Mouse (Mus musculus): ENCODE measurements at regions not wholly inside any gene's neighbourhood (a gene's known extent, or its start where the extent isn't known, plus 50 kb on each side); places are given as distances from the start of the nearest gene placed in this dataset.

DNA sequence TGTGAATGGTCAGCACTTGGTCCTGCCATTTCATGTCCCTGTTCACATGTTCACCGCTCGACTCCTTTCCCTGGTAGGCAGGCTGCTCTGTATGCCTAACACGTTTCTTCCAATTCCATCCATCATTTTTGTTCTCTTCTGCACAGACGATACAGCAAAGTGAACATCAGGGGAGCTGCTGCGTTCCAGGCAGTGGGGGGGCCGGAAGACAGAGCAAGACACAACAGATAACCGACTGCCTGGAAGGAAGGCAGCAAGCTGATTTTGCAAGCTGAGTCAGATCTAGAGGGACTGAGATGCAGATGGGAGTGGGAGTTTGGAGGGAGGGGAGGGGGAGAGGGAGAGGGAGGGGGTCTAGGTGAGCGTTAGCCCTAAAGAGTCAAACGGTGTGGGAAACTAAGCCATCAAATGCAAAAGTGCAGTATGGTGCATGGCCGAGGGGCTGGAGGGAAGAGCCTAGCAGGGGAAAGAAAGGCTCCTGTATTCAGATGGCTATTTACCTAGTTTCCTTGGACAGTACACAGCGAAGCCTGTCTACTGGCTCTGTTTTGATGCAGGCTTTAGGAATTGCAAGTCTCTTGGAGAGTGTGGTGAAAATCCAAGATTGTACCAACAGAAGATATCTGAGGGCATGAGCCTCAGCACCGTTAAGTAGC is 112.9 kb upstream of the Cdkn3 start:
- Histone ChIP-seq H3K4me3 (ENCODE audit: low read length) (no peak overlapping the region), H3K4me1 (ENCODE audit: control insufficient read depth, insufficient read depth, low read length) (no peaks in the 10 kb centered on the region), H3K27me3 (ENCODE audit: control insufficient read depth, insufficient read depth, low read length) (no peaks in the 10 kb centered on the region), H3K4me2 (ENCODE audit: low read depth, low read length) (no peak overlapping the region), H3K27ac (ENCODE audit: low read length) (no peak overlapping the region), H3K9ac (ENCODE audit: low read length) (no peak overlapping the region), H3K9me3 (replicated peaks; ENCODE audit: control insufficient read depth, low read length) (no peaks in the 10 kb centered on the region), H3K36me3 (ENCODE audit: control insufficient read depth, insufficient read depth) (no peaks in the 10 kb centered on the region)
- no peak for ATAC-seq (replicated peaks; ENCODE audit: extremely low read depth, insufficient read depth, low FRiP score)
- WGBS, result 43% methylated on average over 12 of the region's 12 CpGs

DNA sequence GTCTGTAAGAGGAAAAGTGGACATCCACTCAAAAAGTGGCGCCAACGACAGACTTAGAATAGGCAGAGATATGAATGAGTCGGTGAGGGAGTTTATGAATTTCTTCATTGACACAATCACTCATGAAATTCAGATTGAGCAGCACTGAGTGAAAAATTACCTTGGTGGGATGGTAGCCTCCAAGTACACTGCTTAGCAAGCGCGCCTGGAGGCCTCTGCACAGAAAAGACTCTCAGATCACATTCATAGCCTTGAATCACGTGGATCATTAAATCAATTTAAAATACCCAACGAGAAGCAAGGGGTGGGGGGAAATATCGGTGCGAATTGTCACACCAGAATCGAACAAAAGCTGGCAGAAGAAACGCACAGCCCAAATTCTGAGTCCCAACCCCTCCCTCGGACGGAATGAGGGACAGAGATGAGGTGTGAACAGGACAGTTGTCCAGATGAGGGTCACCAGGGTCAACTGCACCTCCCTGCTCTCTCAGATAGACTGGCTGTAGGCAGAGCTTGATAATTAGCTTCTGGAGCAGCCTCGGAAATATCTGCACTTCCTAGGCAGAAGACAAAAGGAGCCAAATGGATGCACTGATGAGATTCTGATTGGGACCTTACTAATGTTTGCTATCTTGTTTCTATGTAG is 113.5 kb upstream of the Cdkn3 start:
- no peak overlapping the region for H3K4me2 ChIP-seq (ENCODE audit: low read depth, low read length)
- H3K9me3 ChIP-seq (replicated peaks; ENCODE audit: control insufficient read depth, low read length), result no peaks in the 10 kb centered on the region
- no peak overlapping the region for H3K9ac ChIP-seq (ENCODE audit: low read length)
- H3K27me3 ChIP-seq (ENCODE audit: control insufficient read depth, insufficient read depth, low read length), result no peaks in the 10 kb centered on the region
- H3K27ac ChIP-seq (ENCODE audit: low read length), result no peak overlapping the region
- H3K36me3 ChIP-seq (ENCODE audit: control insufficient read depth, insufficient read depth), result no peaks in the 10 kb centered on the region
- WGBS, result 69% methylated on average over 14 of the region's 14 CpGs
- H3K4me1 ChIP-seq (ENCODE audit: control insufficient read depth, insufficient read depth, low read length), result no peaks in the 10 kb centered on the region
- H3K4me3 ChIP-seq (ENCODE audit: low read length), result no peak overlapping the region
- ATAC-seq (replicated peaks; ENCODE audit: extremely low read depth, insufficient read depth, low FRiP score), result no peak

DNA sequence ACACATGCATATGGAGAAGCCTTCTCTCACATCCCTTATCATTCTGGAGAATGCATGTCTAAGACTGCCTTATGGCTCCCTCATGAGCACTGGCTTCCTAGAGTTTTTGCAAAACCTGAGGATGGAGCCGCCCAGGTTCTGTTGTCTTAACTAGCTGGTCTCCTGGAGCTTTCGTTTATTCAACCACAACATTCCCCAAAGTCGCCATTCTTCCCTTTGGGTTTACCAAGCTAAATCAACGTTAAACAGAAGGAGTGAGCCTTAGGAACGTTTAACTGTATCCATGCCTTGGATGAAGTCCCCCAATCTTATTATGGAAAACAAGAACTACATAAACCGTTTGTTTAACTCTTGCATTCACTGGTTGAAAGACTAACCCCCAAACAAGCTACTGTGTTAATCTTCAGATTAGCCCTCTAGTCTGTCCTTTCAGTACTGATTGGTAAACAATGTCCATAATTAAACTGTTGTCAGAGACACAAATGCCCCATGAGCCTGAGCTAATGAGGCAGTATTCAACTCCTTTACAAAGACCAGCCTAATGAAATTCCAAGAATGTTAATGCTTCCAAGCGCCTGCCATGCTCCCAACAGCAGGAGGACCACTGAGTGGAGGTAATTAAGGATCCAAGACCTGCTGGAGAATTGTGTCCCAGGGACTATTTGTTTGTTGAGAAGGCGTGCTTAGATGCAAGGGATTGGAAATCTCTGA is 121.1 kb upstream of the Cdkn3 start:
- Histone ChIP-seq H3K27me3 (ENCODE audit: control insufficient read depth, insufficient read depth, low read length) (no peaks in the 10 kb centered on the region), H3K9ac (ENCODE audit: low read length) (no peak overlapping the region), H3K9me3 (replicated peaks; ENCODE audit: control insufficient read depth, low read length) (no peaks in the 10 kb centered on the region), H3K4me1 (ENCODE audit: control insufficient read depth, insufficient read depth, low read length) (peaks cover 3% of the 10 kb centered on the region; the same call in 1 of the 2 replicates), H3K4me2 (ENCODE audit: low read depth, low read length) (no peak overlapping the region), H3K27ac (ENCODE audit: low read length) (no peak overlapping the region), H3K4me3 (ENCODE audit: low read length) (no peak overlapping the region), H3K36me3 (ENCODE audit: control insufficient read depth, insufficient read depth) (no peaks in the 10 kb centered on the region)
- 47% methylated on average over 8 of the region's 8 CpGs for WGBS
- no peak for ATAC-seq (replicated peaks; ENCODE audit: extremely low read depth, insufficient read depth, low FRiP score)

DNA sequence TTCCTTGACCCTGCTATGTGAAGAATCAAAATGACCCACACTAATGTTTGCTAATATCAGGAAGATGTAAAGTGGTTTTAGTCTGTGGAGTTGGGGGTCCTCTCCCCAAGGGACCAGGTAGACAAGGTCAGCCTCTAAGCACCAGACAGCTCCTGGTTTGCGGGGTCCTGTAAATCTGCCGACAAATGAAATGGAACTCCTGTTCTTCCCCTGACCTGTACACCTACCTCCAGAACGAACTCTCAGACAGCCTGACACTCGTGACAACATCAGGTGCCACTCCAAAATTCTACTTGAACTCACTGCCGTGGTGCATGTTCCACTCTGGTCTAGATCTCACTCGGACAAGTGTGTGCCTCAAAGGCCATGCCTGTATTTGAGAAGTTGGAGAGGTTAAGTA is 121.8 kb upstream of the Cdkn3 start:
- H3K4me1 ChIP-seq (ENCODE audit: control insufficient read depth, insufficient read depth, low read length), result peaks cover 3% of the 10 kb centered on the region; the same call in 1 of the 2 replicates
- no peaks in the 10 kb centered on the region for H3K9me3 ChIP-seq (replicated peaks; ENCODE audit: control insufficient read depth, low read length)
- H3K4me2 ChIP-seq (ENCODE audit: low read depth, low read length), result no peak overlapping the region
- WGBS, result 79% methylated on average over 6 of the region's 6 CpGs
- no peaks in the 10 kb centered on the region for H3K27me3 ChIP-seq (ENCODE audit: control insufficient read depth, insufficient read depth, low read length)
- no peak overlapping the region for H3K9ac ChIP-seq (ENCODE audit: low read length)
- H3K27ac ChIP-seq (ENCODE audit: low read length), result no peak overlapping the region
- H3K4me3 ChIP-seq (ENCODE audit: low read length), result no peak overlapping the region
- no peak for ATAC-seq (replicated peaks; ENCODE audit: extremely low read depth, insufficient read depth, low FRiP score)
- no peaks in the 10 kb centered on the region for H3K36me3 ChIP-seq (ENCODE audit: control insufficient read depth, insufficient read depth)

DNA sequence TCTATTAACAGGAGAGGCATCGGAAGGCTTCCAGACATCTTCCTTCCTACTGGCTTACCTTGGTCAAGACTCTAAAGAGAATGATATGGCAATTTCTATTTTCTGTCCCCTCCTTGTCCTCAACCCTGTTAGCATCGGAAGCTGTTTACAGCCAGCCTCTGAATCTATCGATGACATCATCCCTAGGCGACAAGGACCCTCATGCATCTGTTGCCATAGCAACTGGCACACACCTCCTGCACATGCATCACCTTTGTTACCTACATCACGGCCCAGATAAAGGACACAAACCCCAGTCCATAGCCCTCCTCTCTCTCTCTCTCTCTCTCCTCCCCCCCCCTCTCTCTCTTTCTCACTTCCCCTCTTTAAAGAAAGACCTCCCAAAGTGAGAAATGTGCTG is 123.1 kb upstream of the Cdkn3 start:
- 81% methylated on average over 5 of the region's 5 CpGs for WGBS
- no peak for ATAC-seq (replicated peaks; ENCODE audit: extremely low read depth, insufficient read depth, low FRiP score)
- H3K27ac ChIP-seq (ENCODE audit: low read length), result no peak overlapping the region
- no peak overlapping the region for H3K4me3 ChIP-seq (ENCODE audit: low read length)
- H3K36me3 ChIP-seq (ENCODE audit: control insufficient read depth, insufficient read depth), result no peaks in the 10 kb centered on the region
- H3K9me3 ChIP-seq (replicated peaks; ENCODE audit: control insufficient read depth, low read length), result no peaks in the 10 kb centered on the region
- peaks cover 3% of the 10 kb centered on the region; the same call in 1 of the 2 replicates for H3K4me1 ChIP-seq (ENCODE audit: control insufficient read depth, insufficient read depth, low read length)
- H3K9ac ChIP-seq (ENCODE audit: low read length), result no peak overlapping the region
- H3K4me2 ChIP-seq (ENCODE audit: low read depth, low read length), result no peak overlapping the region
- no peaks in the 10 kb centered on the region for H3K27me3 ChIP-seq (ENCODE audit: control insufficient read depth, insufficient read depth, low read length)

DNA sequence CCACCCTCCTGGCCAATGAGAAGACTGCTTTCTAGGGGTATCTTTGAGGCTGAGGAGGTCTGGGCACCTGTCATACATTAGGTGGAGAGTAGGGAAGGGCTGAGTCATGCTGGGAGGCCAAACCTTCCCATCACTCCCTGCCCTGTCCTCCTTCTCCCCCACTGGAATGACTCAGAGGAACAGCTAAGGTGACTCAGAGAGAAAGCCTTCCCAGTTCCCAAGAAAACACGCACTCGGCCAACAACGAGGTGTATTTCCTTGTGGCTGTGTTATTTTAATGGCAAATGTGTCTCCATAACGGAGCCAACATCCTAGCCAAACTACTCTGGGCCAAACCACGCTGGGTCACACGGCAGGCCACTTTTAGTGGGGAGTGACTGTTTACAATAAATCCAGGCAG is 124.0 kb upstream of the Cdkn3 start:
- H3K4me1 ChIP-seq (ENCODE audit: control insufficient read depth, insufficient read depth, low read length), result peaks cover 3% of the 10 kb centered on the region; the same call in 1 of the 2 replicates
- no peaks in the 10 kb centered on the region for H3K9me3 ChIP-seq (replicated peaks; ENCODE audit: control insufficient read depth, low read length)
- no peaks in the 10 kb centered on the region for H3K36me3 ChIP-seq (ENCODE audit: control insufficient read depth, insufficient read depth)
- 72% methylated on average over 6 of the region's 6 CpGs for WGBS
- no peaks in the 10 kb centered on the region for H3K27me3 ChIP-seq (ENCODE audit: control insufficient read depth, insufficient read depth, low read length)
- ATAC-seq (replicated peaks; ENCODE audit: extremely low read depth, insufficient read depth, low FRiP score), result no peak; the same call in 1 of the 2 replicates
- H3K4me2 ChIP-seq (ENCODE audit: low read depth, low read length), result no peak overlapping the region
- no peak overlapping the region for H3K27ac ChIP-seq (ENCODE audit: low read length)
- no peak overlapping the region for H3K4me3 ChIP-seq (ENCODE audit: low read length)
- H3K9ac ChIP-seq (ENCODE audit: low read length), result no peak overlapping the region

DNA sequence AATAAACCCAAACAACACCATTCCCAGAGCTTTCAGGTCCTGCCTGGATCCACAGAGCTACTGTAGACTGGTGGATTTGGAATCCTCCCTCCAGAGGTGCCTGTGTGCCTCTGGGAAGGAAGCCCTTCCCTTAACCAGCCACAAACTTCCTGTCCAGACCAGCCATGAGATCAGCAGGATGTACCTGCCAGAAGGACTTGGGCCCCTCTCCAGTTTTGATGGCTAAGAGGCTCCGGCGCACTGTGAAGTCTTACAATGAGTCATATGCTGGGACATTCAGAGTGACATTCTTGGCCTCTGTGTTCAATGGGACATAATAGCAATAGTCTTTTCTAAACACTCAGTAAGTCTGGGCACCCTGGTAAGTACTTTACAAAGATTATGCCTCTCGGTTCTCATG is 125.0 kb upstream of the Cdkn3 start:
- H3K9me3 ChIP-seq (replicated peaks; ENCODE audit: control insufficient read depth, low read length), result no peaks in the 10 kb centered on the region
- H3K27me3 ChIP-seq (ENCODE audit: control insufficient read depth, insufficient read depth, low read length), result no peaks in the 10 kb centered on the region
- H3K36me3 ChIP-seq (ENCODE audit: control insufficient read depth, insufficient read depth), result no peaks in the 10 kb centered on the region
- no peak overlapping the region for H3K27ac ChIP-seq (ENCODE audit: low read length)
- H3K4me1 ChIP-seq (ENCODE audit: control insufficient read depth, insufficient read depth, low read length), result peaks cover 3% of the 10 kb centered on the region; the same call in 1 of the 2 replicates
- H3K4me3 ChIP-seq (ENCODE audit: low read length), result no peak overlapping the region
- 49% methylated on average over 3 of the region's 3 CpGs for WGBS
- no peak for ATAC-seq (replicated peaks; ENCODE audit: extremely low read depth, insufficient read depth, low FRiP score)
- no peak overlapping the region for H3K4me2 ChIP-seq (ENCODE audit: low read depth, low read length)
- H3K9ac ChIP-seq (ENCODE audit: low read length), result no peak overlapping the region

DNA sequence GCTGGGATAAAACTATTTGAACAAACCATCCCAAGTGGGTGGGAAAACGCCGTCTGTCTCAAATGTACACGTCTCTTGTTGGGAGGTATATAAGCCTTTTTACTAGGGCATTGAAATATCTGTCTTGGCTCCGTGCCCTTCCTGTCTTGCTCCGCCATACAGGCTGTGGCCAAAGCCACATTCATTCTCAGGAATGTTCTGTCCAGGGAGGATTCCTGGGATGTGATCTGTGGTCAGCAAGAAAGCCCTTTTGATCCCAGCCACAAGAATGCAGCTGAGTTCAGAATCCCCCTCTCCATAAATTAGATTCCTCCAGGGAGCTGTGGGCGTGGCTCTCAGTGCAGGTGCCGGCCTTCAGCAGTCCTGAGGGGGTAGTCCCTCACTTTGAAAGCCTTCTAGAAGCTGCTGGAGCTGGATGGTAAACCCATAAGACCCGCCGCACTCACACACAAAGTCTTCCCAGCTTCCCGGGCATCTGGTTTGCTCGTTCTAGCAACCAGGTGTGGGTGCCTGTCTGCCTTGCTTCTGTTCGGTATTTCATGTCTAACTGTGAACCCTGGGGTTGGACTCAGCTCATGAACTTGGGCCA is 125.6 kb upstream of the Cdkn3 start:
- 65% methylated on average over 12 of the region's 12 CpGs for WGBS

DNA sequence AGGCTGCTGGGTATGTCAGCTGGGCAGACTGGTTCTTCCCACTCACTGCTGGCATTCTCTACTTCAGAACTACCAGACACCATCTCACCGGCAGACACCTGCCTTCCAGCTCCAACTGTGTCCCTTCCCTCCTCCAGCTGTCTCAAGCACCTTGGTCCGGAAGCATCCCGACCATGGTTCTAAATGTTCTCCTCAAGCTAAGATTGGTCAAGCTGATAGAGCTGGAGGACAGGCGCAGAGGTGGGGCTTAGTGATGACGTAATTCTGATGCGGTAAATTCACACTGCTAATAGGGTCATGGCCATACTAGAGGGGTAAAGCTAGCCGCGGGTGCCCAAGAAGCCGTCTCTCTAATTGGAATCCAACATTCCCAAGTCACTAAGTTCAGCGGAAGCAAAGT is 126.1 kb upstream of the Cdkn3 start:
- Histone ChIP-seq H3K36me3 (ENCODE audit: control insufficient read depth, insufficient read depth) (no peaks in the 10 kb centered on the region), H3K4me3 (ENCODE audit: low read length) (no peak overlapping the region), H3K9me3 (replicated peaks; ENCODE audit: control insufficient read depth, low read length) (no peaks in the 10 kb centered on the region), H3K4me2 (ENCODE audit: low read depth, low read length) (no peak overlapping the region), H3K9ac (ENCODE audit: low read length) (no peak overlapping the region), H3K27me3 (ENCODE audit: control insufficient read depth, insufficient read depth, low read length) (no peaks in the 10 kb centered on the region), H3K27ac (ENCODE audit: low read length) (no peak overlapping the region), H3K4me1 (ENCODE audit: control insufficient read depth, insufficient read depth, low read length) (peaks cover 3% of the 10 kb centered on the region; the same call in 1 of the 2 replicates)
- ATAC-seq (replicated peaks; ENCODE audit: extremely low read depth, insufficient read depth, low FRiP score), result no peak
- WGBS, result 83% methylated on average over 10 of the region's 10 CpGs

More for the DNA sequence above, 125.6 kb upstream of the Cdkn3 start:
- ATAC-seq (replicated peaks; ENCODE audit: extremely low read depth, insufficient read depth, low FRiP score), result no peak
- Histone ChIP-seq H3K4me1 (ENCODE audit: control insufficient read depth, insufficient read depth, low read length) (peaks cover 3% of the 10 kb centered on the region; the same call in 1 of the 2 replicates), H3K36me3 (ENCODE audit: control insufficient read depth, insufficient read depth) (no peaks in the 10 kb centered on the region), H3K9me3 (replicated peaks; ENCODE audit: control insufficient read depth, low read length) (no peaks in the 10 kb centered on the region), H3K9ac (ENCODE audit: low read length) (no peak overlapping the region), H3K27ac (ENCODE audit: low read length) (no peak overlapping the region), H3K4me3 (ENCODE audit: low read length) (no peak overlapping the region), H3K27me3 (ENCODE audit: control insufficient read depth, insufficient read depth, low read length) (no peaks in the 10 kb centered on the region), H3K4me2 (ENCODE audit: low read depth, low read length) (no peak overlapping the region)

Data from heart, embryonic 16.5 days (tissue).